Mouse (Mus musculus) liver, embryonic 14.5 days (tissue): ENCODE measurements around the gene Ckap2l.

Experiments
- CTCF ChIP-seq: IDR thresholded peaks from 2 replicates; pipeline ENCODE4 v1.5.1; 2016; ENCODE audit warnings: antibody characterized with exemption, low read depth, control low read depth
- EP300 ChIP-seq: IDR thresholded peaks from 2 replicates; pipeline ENCODE4 v1.6.1; 2016; ENCODE audit warnings: antibody characterized with exemption, low read depth

DNA sequence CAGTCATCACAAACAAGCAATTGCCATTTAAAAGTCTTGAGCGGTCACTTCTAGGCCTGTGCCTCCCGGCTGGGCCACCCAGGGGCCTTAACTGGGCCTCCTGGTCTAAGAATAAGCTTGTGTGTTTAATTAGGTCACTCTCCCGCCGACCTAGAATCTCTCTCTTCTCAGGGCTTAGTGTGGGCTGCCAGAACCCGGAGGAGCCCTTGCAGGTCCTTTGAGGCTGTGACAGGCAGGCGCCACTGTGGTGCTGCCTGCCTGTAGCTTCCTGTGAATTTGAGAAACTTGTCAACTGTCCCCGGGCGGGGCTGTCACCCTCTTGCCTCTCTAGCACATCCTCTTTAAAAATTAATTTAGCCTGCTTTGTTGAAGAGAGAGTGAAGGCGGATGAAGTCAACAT is 53.2 kb downstream of the Ckap2l start:
- no peak for TF ChIP-seq EP300
- no peak for TF ChIP-seq CTCF
